Mouse (Mus musculus) gastrocnemius, postnatal 14 days (tissue): ENCODE measurements at regions not wholly inside any gene's neighbourhood (a gene's known extent, or its start where the extent isn't known, plus 50 kb on each side); places are given as distances from the start of the nearest gene placed in this dataset.

ENCODE experiments used
- DNase-seq: peaks from one replicate; pipeline ENCODE4 v3.0.0; 2021; ENCODE audit warnings: mixed read lengths
- intact Hi-C: fragments of 180-260 bp; cut with DNase I; formaldehyde crosslinking; loops from one replicate; pipeline ENCODE4 v1.15.1; 2025; ENCODE audit warnings: low total_unique reads

DNA sequence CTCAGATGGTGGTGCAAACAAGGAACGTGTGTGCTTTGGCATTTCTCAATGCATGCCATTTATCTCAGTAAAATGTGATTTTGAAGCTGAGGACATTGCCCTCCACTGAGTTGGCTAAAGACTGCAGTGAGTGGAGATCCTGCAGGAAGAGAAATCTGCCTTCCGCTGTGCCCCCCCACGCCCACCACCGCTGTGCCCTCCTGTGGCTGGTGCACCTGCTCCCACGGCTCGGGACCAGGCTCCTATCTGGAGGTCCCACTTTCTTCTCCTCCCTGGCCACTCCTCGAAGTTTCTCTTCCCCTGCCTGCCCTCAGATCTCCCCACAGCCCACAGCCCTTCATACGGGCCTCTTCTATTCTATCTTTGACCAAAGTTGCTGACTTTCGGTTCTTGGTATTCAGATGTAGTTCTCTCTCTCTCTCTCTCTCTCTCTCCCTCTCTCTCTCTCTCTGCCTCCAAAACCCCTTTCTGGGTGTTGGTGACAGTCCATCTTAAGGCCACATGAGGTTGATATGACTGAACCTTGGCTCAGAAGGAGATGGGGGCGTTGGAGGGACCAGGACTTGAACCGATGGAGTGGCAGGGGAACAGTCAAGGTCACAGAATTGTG is 139.2 kb downstream of the Cdc5l start:
- intact Hi-C loops, result no loop called here
- no peak for DNase-seq

- intact Hi-C loops, result no loop called here
- no peak for DNase-seq
These were observed 140.7 kb downstream of the Cdc5l start for GRCm38 (mm10) chr17:45292883-45293282.

DNA sequence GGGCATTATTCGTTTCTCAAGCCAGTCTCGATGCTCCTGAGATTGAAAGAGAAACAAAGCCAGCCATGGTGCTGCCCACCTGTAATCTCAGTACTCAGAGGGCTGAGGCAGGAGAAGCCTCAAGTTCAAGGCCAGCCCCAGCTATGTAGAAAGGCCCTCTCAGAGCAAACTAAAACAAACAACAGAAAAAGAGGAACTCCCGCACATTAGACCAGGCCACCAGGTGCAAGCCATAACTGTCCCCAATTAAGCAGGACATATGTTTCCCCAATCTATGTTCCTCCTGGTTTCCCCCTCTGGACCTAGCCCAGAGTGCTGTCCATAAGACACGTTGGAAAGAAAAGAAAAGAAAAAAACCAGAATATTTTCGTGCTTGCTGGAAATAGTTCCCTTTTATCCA is 142.5 kb downstream of the Cdc5l start:
- DNase-seq, result no peak
- intact Hi-C loops, result no loop called here

DNA sequence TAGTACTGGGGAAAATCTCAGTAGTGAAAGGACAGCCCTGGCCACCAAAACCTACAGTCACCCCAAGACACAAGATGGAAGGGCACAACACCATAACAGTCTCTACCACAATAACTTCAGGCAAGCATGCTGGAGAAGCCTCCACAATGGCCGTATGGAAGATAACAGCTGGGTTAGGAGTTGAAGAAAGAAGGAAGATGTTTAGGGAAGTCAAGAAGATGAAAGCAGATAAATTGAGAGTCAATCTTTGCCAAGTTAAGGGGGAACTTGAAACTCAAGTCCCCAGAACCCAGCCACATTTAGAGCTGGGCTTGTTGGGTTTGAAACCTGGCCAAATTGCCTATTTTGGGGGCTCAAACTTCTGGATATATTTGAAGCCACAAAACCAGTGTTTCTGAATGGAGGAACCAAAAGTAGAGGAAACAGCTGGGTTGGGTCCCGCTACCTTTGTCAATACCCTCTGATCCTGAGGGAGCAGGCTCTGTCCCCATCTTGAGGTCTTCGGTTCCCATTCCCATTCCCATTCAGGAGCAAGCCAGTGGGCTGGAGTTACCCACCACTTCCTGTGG is 147.8 kb downstream of the Cdc5l start:
- no peak for DNase-seq
- intact Hi-C loops, result no loop called here

GRCm38 (mm10) chr17:45281554-45281953 is 152.0 kb downstream of the Cdc5l start:
- intact Hi-C loops, result no loop called here
- no peak for DNase-seq

- intact Hi-C loops, result no loop called here
- no peak for DNase-seq
These were observed 153.7 kb downstream of the Cdc5l start for GRCm38 (mm10) chr17:45279811-45280205.

GRCm38 (mm10) chr17:45279075-45279810 is 154.3 kb downstream of the Cdc5l start:
- intact Hi-C loops, result no loop called here
- DNase-seq, result no peak

DNA sequence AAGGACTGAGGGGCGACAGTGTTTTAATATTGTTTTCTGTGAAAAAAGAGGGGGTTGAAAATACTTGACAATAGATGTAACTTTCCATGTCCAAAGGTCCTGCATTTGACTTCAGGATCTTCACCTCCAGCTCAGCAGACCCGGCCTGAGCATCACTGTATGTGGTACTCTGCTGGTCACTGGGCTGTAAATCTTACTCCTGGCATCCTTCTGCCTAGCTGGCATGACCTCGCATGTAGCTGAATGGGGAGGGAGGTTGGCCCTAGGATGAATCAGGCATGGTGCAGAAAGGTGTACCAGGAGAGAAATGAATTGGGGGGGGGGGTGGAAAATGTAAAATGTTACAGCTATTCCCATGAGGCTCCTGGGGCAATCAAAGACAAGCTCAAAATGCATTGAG is 156.0 kb downstream of the Cdc5l start:
- intact Hi-C loops, result no loop called here
- DNase-seq, result no peak

GRCm38 (mm10) chr17:45276686-45277405 is 156.7 kb downstream of the Cdc5l start:
- intact Hi-C loops, result no loop called here
- no peak for DNase-seq

DNA sequence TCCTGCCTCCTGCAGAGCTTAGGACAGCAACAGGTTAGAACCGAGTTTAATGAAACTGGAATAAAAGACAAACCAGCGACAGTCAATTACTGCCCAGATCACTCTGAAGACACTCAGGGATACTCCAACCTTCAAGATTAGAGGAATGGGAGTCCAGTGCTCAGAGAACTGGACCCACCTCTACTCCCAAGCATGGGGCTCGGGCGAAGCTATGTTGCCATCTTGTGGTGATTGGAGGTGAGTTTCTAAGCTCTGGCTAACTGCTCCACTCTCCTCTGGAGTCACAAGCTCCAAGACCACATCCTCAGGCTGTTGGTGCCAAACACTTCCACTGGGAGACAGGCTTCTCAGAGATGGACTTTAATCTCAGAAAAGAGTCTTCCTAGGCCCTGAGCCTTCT is 158.6 kb downstream of the Cdc5l start:
- DNase-seq, result no peak
- intact Hi-C loops, result no loop called here

DNA sequence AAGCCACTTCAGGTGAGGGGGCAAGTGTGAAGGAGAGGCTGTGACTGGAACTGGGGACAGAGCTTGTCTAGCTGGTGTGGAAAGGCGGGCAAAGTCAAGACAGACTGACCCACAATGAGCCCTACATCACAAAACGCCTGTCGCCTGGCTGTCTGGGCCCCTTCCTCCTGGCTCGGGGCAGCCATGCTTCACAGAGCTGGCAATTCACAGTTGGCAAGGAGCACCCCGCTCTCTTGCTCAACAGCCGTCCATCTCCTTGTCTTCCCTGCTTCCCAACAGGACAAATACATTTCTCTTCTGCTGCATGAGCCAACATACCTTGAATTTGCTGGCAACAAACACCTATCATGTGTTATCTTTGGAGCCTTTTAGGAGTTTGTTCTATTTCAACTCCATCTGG is 166.8 kb downstream of the Cdc5l start:
- DNase-seq, result no peak
- intact Hi-C loops, result no loop called here

GRCm38 (mm10) chr17:45265587-45265986 is 167.9 kb downstream of the Cdc5l start:
- intact Hi-C loops, result no loop called here
- DNase-seq, result no peak

DNA sequence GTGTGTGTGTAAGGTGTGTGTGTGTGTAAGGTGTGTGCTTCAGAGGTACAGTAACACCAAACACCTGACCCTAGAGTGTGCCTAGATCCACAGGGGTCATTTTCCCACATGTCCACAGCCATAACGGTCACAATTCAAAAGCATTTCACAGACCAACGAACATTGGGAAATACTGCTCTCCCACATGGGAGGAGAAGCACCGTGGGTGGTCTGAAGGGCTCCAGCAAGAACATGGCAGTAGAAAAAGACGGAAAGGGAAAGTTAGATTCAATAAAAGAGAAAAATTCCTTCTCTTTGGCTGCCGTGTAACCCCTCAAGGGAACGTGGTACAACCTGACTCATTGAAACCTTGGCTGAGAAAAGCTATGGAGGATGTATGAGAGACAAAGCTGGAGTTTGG is 169.1 kb downstream of the Cdc5l start:
- intact Hi-C loops, result no loop called here

GRCm38 (mm10) chr17:45260421-45260820 is 173.1 kb downstream of the Cdc5l start:
- intact Hi-C loops, result no loop called here
- no peak for DNase-seq

More for the DNA sequence above, 169.1 kb downstream of the Cdc5l start:
- DNase-seq, result no peak

GRCm38 (mm10) chr17:45258007-45258406 is 175.5 kb downstream of the Cdc5l start:
- intact Hi-C loops, result loop anchor here (10.0 kb wide), 2 partner anchors 513 to 803 kb away; no protein-coding TSS in a partner anchor
- DNase-seq, result no peak

GRCm38 (mm10) chr17:45252593-45253230 is 180.8 kb downstream of the Cdc5l start:
- intact Hi-C loops, result loop anchor here (10.0 kb wide), 2 partner anchors 508 to 798 kb away; no protein-coding TSS in a partner anchor

DNA sequence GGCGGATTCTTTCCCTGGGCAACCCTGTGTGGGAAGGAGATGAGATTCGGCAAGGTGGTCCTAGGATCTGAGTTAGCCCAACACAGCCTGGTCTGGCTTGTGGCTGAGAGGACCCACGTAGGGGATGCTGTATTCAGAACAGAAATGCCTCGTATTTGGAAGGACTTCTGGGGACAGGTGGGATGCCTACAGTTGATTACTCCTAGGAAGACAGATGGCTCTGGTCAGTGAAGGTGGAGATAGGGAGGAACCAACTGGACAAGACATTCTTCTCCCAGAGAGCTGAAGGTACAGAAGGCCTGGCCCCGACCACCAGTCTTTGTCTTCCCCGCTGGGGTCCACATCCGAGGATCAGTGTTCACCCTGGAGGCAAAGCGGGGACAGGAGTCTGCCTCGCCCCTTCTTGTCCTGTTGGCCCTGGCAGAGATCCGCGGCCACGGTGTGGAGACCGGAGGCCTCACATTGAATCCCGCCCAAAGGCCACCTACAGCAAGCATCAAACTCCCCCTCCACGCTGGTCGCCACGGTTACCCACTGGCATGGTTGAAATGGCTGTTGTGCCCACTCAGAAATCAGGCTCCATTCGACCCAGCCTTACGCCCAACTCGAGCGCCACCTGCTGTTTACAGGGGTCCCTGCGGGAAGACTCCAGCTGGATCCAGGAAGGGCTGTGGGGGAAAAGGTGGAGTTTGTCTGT is 182.4 kb downstream of the Cdc5l start:
- peak; percentile 74 for DNase-seq
- intact Hi-C loops, result loop anchor here (10.0 kb wide), 2 partner anchors 506 to 796 kb away; no protein-coding TSS in a partner anchor

More at GRCm38 (mm10) chr17:45252593-45253230, 180.8 kb downstream of the Cdc5l start:
- DNase-seq, result no peak

- intact Hi-C loops, result loop anchor here (10.0 kb wide), 2 partner anchors 506 to 796 kb away; no protein-coding TSS in a partner anchor
- no peak for DNase-seq
These were observed 183.1 kb downstream of the Cdc5l start for GRCm38 (mm10) chr17:45250450-45250849.
